ENCODE assay signal across 8 mouse cellular contexts in the genomic region with DNA sequence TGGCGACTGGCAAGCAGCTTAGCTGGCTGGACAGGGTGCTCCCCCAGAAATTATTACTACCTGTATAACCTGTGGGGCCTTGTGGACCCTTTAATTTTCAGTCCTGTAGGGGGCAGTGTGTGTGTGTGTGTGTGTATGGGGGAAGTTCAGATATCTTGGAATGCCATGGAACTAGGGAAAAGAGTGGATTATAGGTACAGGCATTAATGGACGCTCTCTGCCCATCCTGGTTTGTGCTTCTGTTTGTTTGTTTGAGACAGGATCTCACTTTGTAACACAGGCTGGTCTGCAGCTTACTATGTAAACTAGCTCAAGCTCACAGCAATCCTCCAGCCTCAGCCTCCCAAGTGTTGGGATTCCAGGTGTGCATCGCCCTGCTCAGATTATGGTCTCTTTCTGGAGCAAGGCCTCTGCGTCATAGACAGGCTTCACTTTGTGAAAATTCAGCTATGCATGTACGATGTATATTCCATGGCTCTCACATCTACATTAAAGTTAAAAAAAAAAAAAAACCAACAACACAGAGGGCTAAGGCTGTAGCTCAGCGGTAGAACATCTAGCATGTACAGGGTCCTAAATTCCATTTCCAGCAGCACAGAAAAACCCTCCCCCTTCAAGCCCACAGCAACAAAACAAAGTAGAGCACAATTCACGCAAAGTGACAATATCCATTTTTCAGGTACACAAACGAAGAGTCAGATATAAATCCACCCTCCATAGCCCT. TPM values are rescaled to one million over a fixed set of nuclear protein-coding genes. Genes with fewer than 3 reads are reported as not detected.
A peak's percentile ranks its signal among the peaks of the same experiment; 100 is the strongest.
DNase-seq lines count a peak whose midpoint lies in the region; ATAC-seq lines count a peak whose summit lies in the region.

No protein-coding gene starts in this region.

- no peaks in the 10 kb centered on the region for H3K4me1 ChIP-seq in embryonic facial prominence, embryonic 11.5 days (ENCODE audit: control insufficient read depth, insufficient read depth, low read length)
- peaks cover 2% of the 10 kb centered on the region; the same call in 1 of the 2 replicates for H3K4me1 ChIP-seq in limb, embryonic 12.5 days (replicated peaks)
- H3K4me1 ChIP-seq in midbrain, embryonic 16.5 days (ENCODE audit: control insufficient read depth, insufficient read depth, low read length): peaks cover 3% of the 10 kb centered on the region; the same call in 1 of the 2 replicates

- H3K4me2 ChIP-seq in embryonic facial prominence, embryonic 11.5 days (ENCODE audit: low read depth, low read length): peak overlapping the region; percentile 53
- peak overlapping the region; percentile 48 for H3K4me2 ChIP-seq in limb, embryonic 12.5 days
- H3K4me2 ChIP-seq in midbrain, embryonic 16.5 days (ENCODE audit: low read length): peak overlapping the region; percentile 52

- H3K36me3 ChIP-seq in embryonic facial prominence, embryonic 11.5 days (replicated peaks; ENCODE audit: control insufficient read depth, insufficient read depth, low read depth, low read length): no peaks in the 10 kb centered on the region
- H3K36me3 ChIP-seq in limb, embryonic 12.5 days: no peaks in the 10 kb centered on the region
- H3K36me3 ChIP-seq in midbrain, embryonic 16.5 days (ENCODE audit: control insufficient read depth, insufficient read depth, low read length): no peaks in the 10 kb centered on the region

- peak; percentile 45 for DNase-seq in layer of hippocampus, adult 11-12 months (ENCODE audit: low spot score)
- DNase-seq in layer of hippocampus, adult 9-11 months: no peak
- DNase-seq in adipocyte (ENCODE audit: low spot score): peak; percentile 68
- DNase-seq in embryonic facial prominence, embryonic 11.5 days (ENCODE audit: low spot score): peak; percentile 70
- DNase-seq in heart, postnatal 14 days: peak; percentile 20 to 23
- DNase-seq in ovary, postnatal 10 days (ENCODE audit: low spot score): no peak

- no peaks in the 10 kb centered on the region for H3K9me3 ChIP-seq in embryonic facial prominence, embryonic 11.5 days (replicated peaks; ENCODE audit: control insufficient read depth, low read length)
- H3K9me3 ChIP-seq in limb, embryonic 12.5 days: no peaks in the 10 kb centered on the region
- no peaks in the 10 kb centered on the region for H3K9me3 ChIP-seq in midbrain, embryonic 16.5 days (replicated peaks; ENCODE audit: control insufficient read depth, low read length, poor library complexity, severe bottlenecking)

- peak; percentile 39; the same call in 1 of the 2 replicates for ATAC-seq in embryonic facial prominence, embryonic 11.5 days (replicated peaks; ENCODE audit: insufficient number of reproducible peaks, low FRiP score, low TSS enrichment, low read depth)
- ATAC-seq in limb, embryonic 12.5 days (ENCODE audit: insufficient number of reproducible peaks, insufficient read depth, low FRiP score, low TSS enrichment, low read depth): peak; percentile 47
- ATAC-seq in midbrain, embryonic 16.5 days: peak; percentile 78

- peak overlapping the region; percentile 41 for H3K9ac ChIP-seq in embryonic facial prominence, embryonic 11.5 days (replicated peaks; ENCODE audit: low read length)
- no peak overlapping the region for H3K9ac ChIP-seq in limb, embryonic 12.5 days (replicated peaks)
- peak overlapping the region; percentile 54 for H3K9ac ChIP-seq in midbrain, embryonic 16.5 days (ENCODE audit: low read depth, low read length)

- peak overlapping the region; percentile 21 for H3K4me3 ChIP-seq in embryonic facial prominence, embryonic 11.5 days (ENCODE audit: low read depth, low read length)
- peak overlapping the region; percentile 31 for H3K4me3 ChIP-seq in limb, embryonic 12.5 days (replicated peaks)
- peak overlapping the region; percentile 38 for H3K4me3 ChIP-seq in midbrain, embryonic 16.5 days (ENCODE audit: low read depth, low read length)

- H3K27me3 ChIP-seq in embryonic facial prominence, embryonic 11.5 days (ENCODE audit: control insufficient read depth, insufficient read depth, low read length): no peaks in the 10 kb centered on the region
- peaks cover 3% of the 10 kb centered on the region; the same call in 1 of the 2 replicates for H3K27me3 ChIP-seq in limb, embryonic 12.5 days
- no peaks in the 10 kb centered on the region; the same call in none of the 2 replicates for H3K27me3 ChIP-seq in midbrain, embryonic 16.5 days (ENCODE audit: control insufficient read depth, insufficient read depth, low read depth, low read length)

- WGBS in embryonic facial prominence, embryonic 11.5 days: 30% methylated on average over 8 of the region's 8 CpGs
- 27% methylated on average over 8 of the region's 8 CpGs for WGBS in limb, embryonic 12.5 days
- 23% methylated on average over 8 of the region's 8 CpGs for WGBS in midbrain, embryonic 16.5 days

- intact Hi-C loops in heart, postnatal 14 days (cut with DNase I): loop anchor here (1.0 to 5.0 kb wide), 2 partner anchors 231 to 282 kb away; no protein-coding TSS in a partner anchor

- H3K27ac ChIP-seq in embryonic facial prominence, embryonic 11.5 days (replicated peaks; ENCODE audit: low read depth, low read length): peak overlapping the region; percentile 70; the same call in 1 of the 2 replicates
- peak overlapping the region; percentile 86 for H3K27ac ChIP-seq in limb, embryonic 12.5 days
- peak overlapping the region; percentile 89 for H3K27ac ChIP-seq in midbrain, embryonic 16.5 days (ENCODE audit: low read length)

RNA-seq across cellular contexts. Expression of gene Ddx3x, which starts 50.7 kb away (rescaled TPM):
- 196 and 219 TPM in 2 replicates for polyA plus RNA-seq in embryonic facial prominence, embryonic 11.5 days (2014; fragmentation: Nextera tagmentation; extraction: Ambion mirVana)
- 100 to 1,000 TPM; 131 to 194 TPM for total RNA-seq in heart, postnatal 14 days (2021)
- 180 and 181 TPM in 2 replicates for polyA plus RNA-seq in limb, embryonic 12.5 days (2016; fragmentation: Nextera tagmentation; extraction: Ambion mirVana)
- polyA plus RNA-seq in midbrain, embryonic 16.5 days (2015; fragmentation: Nextera tagmentation; extraction: Ambion mirVana): 97.9 and 106 TPM in 2 replicates

Comparison
In these comparisons a context has a peak if more than half of its experiments do, and no peak if none do; other contexts are left out.
1. DNase-seq: peak in layer of hippocampus, adult 11-12 months (single experiment), adipocyte (single experiment), embryonic facial prominence, embryonic 11.5 days (single experiment) and heart, postnatal 14 days (2 of 2); none in layer of hippocampus, adult 9-11 months (single experiment) and ovary, postnatal 10 days (single experiment).
2. Peak in every context shown above with its lines, with median percentiles within 50 percentile points of each other: ATAC-seq, H3K27ac ChIP-seq, H3K4me2 ChIP-seq and H3K4me3 ChIP-seq.